Mouse (Mus musculus) frontal cortex, postnatal 10 days (tissue): ENCODE data around the gene Cdx2.

Experiments
- DNase-seq, 2 experiments: peaks; one replicate each; pipeline ENCODE4 v3.0.0; 2022; ENCODE audit warnings: low spot score in 2 of 2, mixed read lengths in 1 of 2

Cdx2 gene

DNA sequence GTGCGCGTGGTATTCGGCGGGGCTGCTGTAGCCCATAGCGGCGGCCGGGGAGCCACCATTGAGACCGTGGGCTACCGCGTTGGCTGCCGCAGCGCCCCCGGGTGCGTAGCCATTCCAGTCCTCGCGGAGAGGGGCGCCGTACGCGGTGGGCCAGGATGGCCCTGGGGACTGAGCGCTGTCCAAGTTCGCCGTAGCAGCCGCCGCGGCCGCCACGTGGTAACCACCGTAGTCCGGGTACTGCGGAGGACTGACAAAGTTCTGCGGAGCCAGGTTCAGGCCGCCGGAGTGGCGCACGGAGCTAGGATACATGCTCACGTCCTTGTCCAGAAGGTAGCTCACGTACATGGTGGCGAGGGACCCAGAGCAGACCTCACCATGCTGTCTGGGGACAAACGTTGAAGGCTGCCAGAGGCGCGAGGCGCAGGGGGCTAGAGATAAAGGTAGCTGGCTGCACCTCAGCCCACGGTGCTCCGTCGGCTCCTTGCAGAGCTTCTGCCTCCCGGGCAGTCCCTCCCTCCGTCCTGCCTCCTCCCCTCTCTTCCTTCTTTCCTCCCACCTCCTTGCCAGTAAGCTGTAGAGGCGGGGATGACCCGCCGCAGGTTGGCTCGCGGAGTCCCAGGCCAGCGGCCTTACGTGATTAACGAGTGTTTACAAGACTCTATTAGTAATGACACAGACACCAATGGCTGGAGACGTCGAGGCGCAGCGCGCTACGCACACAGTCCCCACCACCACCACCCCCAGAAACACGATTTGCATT lies at the start of gene Cdx2:
Gene Cdx2 (minus strand): TSS at position 633 of the 760 bp plus-strand sequence.
- no peak for DNase-seq

DNA sequence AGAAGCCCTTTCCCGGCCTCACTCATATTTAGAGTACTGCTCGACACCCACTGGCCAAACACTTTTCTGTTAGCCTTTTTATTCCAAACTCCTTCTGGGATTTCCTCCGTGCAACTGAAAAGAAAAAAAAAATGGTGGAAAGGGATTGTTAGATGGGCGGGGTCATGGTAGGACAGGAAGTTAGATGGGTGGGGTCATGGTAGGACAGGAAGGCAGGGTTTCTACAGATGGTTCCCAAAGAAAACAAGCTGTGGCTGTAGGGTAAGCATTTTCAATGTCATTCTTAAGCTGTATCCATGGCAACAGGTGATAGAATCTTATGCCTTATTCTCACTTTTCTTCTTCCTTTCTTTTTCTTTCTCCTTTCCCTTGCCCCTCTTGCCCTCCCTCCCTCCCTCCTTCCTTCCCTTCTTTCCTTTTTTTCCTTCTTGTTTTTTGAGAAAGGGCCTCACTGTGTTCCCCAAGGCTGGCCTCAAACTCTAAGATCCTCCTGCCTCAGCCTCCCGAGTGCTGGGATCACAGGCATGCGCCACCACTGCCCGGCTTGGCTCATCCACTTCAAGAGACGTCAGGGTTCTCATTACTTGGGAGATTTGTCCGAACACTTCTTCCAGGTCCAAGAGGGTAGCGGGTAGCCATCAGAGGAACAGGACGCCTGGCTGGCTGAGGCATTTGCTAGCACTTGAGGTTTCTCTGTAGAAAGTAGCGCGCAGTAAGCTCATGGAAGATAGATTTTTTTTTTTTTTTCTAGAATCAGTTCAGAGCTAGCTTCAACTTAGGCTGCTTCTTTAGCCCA lies 49.4 kb upstream of the Cdx2 start:
- DNase-seq: no peak

DNA sequence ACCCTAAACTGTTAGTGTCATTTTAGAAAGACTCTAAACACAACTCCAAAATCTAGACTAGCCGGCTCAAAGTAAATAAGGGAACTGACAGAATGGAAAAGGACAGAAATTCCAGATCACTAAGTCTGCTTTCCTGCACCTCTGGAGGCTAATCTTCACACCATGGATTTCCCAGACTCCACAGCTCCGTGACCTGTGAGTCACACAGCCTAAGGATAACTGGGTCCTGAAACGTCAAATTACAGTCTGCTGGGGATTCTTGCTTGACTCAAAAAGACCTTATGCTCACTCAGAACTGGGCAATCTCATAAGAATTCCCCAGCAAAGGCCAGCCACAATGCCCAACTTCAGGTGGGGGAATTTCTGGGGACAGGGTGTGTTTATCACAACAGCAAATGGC lies 48.7 kb upstream of the Cdx2 start:
- no peak for DNase-seq

- no peak for DNase-seq
These were observed 47.9 kb upstream of the Cdx2 start for GRCm38 (mm10) chr5:147354985-147355384.

DNA sequence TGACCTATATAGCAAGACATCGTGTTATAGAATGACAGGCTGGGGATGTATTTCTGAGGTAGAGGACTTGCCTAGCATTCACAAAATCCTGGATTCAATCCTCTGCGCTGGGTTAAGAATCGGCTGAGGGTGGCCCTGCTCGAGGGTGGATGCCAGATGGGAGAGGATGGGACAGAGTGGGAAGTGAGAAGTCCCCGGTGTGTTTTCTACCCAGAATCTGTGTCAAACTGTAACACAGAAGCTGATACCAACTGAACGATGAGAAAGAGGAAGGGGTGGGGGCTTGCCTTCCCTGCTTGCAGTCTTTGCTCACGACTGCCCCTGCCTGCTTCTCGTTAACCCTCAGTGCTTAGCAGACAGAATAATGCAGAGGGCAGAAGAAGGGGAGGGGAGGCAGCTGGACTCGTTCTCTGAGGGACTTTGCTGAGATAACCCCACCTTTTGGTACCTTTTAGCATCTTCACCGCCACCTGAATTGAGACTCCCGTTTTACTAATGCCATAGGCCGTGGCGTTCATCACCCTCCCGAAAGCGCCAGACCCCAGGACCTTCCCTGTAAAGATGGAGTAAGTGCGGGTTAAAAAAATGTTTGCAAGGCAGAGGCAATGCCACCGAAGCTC lies 47.2 kb upstream of the Cdx2 start:
- peak; percentile 39 to 49 for DNase-seq

DNA sequence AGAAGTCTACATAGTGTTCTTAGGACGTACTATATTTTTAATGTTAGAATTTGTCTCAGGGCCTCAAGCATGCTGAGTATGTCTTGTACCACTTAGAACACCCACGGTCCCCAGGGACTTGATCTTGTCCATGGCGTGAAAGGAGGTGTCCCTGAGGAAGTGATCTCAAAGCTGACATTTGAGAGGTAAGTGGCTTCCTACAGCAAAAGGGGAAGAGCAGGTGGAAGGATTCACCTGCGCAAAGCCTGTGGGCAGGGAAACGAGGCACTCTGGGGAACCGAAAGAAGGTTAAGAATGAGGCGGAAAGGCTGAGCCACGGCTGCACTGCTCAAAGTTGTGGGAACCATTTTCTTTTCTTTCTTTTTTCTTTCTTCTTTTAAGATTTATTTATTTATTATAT lies 44.9 kb upstream of the Cdx2 start:
- DNase-seq: no peak

- no peak for DNase-seq
These were observed 38.9 kb upstream of the Cdx2 start for GRCm38 (mm10) chr5:147345981-147346380.

- DNase-seq: no peak
These were observed 36.8 kb upstream of the Cdx2 start for GRCm38 (mm10) chr5:147343904-147344303.

- DNase-seq: no peak
These were observed 35.8 kb upstream of the Cdx2 start for GRCm38 (mm10) chr5:147342901-147343300.

GRCm38 (mm10) chr5:147340741-147341414 lies 33.8 kb upstream of the Cdx2 start:
- no peak for DNase-seq

DNA sequence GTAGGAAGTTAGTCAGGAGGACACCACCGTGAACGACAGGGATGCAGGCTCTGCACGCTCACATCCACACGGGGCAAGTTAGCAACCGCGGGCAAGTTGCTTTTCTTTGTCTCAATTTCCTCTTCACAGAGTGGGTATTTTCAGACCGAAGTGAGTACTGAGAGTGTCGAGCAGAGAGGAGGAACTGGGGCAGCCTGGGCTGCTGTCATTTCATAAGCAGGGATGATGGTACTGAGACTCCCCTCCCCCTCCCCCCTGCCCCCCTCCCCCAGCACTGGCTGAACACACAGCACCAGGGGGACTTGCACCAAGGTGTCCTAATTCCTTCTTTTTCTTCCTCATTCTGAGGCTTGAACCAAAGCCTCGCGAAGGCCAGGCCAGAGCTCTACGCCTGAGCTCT lies 32.5 kb upstream of the Cdx2 start:
- DNase-seq: no peak

- no peak for DNase-seq
These were observed 31.9 kb upstream of the Cdx2 start for GRCm38 (mm10) chr5:147338967-147339366.

GRCm38 (mm10) chr5:147332711-147333110 lies 25.6 kb upstream of the Cdx2 start:
- DNase-seq: no peak

- DNase-seq: peak in 1 of 2 experiments; percentile 31
These were observed 24.5 kb upstream of the Cdx2 start for GRCm38 (mm10) chr5:147331547-147331946.

DNA sequence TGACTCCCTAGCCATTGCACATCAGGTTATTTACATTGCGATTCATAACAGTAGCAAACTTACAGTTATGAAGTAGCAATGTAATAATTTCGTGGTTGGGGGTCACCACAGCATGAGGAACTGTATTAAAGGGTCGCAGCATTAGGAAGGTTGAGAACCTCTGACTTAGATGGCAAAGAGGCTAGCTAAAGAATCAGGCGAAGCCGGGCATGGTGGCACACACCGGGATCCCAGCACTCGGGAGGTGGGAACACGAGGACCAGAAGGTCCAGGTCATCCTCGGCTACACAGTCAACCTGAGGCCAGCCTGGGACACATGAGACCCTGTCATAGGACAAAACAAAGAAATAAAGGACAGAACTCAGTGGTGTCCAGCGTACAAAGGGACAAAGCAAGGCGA lies 22.9 kb upstream of the Cdx2 start:
- DNase-seq: no peak

DNA sequence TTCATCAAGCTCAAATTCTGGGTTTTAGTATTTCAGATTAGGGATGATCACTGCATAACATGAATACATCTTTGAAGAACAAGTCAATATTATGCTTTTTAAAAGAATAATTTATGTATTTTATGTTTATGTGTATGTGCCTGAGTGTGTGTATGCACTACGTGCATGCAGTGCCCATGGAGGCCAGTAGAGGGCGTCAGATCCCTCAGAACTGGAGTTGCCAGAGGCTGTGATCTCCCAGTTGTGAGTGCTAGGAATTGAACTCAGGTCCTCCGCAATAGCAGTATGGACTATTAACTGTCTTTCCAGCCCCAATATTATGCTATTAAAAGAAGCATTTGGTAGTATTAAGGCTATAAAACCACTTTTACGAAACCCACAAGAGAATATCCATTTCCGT lies 20.6 kb upstream of the Cdx2 start:
- DNase-seq: no peak

DNA sequence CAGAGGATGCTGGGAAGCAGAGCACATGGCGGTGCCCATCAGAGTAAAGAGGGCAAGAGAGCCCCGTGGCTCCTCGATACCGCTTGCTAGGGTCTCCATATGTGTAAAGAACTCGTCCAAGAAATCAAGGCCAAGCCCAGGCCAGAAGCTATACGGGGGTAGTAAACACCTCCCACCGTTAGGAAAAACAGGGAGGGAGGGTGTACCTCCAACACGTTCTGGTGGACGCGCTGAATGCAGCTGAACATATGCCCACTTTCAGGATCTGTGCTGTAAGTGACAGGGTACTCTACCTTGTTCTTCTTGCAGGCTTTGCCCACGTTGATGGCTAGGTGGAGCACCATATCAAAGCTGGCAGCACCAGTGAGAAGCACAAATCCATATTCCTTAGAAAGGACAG lies 18.9 kb upstream of the Cdx2 start:
- no peak for DNase-seq

GRCm38 (mm10) chr5:147323237-147323917 lies 16.3 kb upstream of the Cdx2 start:
- peak in 1 of 2 experiments; percentile 41 for DNase-seq

DNA sequence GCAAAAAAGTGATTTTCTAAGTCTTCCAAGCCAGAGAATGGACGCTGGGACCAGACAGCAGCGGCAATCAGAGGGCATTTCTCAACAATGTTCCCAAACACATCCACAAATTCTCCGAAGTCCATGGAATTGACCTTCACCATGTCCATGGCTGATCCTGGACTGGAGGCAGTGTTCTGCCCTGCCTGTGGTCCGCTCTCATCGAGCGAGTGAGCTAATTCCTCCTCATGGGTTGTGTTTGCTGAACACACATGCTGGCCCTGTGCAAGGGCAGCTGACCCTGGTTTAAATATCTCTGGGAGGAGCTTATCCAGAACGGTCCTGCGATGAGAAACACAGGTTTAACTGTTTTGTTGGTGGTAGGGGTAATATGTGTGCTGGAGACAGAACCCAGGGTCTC lies 15.1 kb upstream of the Cdx2 start, which contains the start of gene Urad:
Gene Urad (minus strand): TSS at position 258 of the 400 bp plus-strand sequence.
- no peak for DNase-seq

DNA sequence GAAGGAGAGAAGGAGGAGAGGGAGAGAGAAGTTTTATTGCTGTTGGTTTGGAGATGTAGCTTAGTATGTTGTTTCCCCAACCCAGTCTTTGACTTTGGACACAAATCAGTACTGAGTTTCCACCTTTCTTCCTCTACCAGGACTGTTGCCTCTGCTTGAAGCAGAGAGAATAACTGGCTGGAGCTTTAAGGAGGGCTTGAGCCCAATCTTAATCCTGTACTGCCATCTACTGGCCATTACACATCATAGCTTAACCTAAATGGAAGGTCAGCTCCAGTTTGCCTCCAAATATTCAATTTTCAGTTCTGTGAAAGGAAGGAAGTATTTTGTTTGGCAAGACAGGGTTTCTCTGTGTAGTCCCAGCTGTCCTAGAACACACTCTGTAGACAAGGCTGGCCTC lies 12.6 kb upstream of the Cdx2 start:
- no peak for DNase-seq

GRCm38 (mm10) chr5:147317991-147318390 lies 10.9 kb upstream of the Cdx2 start:
- no peak for DNase-seq
